In genomic region chr5:73810660-73811059, GRCm38 (mm10) we compare ENCODE assay signal across 19 mouse cellular contexts.
"Had no signal": no experiment of that assay in that cellular context is flagged by ENCODE, and none has a peak within 500 bp of the region (broad histone marks: within the 10 kb centered on the region; RNA-seq: fewer than 3 reads in every experiment).

No protein-coding gene starts in this region.

- H3K27ac ChIP-seq: intestine, embryonic 15.5 days; layer of hippocampus, adult 2 months; left cerebral cortex, adult 2 months; liver, embryonic 13.5 days; midbrain, embryonic 12.5 days; neural tube, embryonic 12.5 days; stomach, embryonic 15.5 days had no signal

- H3K9me3 ChIP-seq: intestine, embryonic 15.5 days; liver, embryonic 13.5 days; midbrain, embryonic 12.5 days; neural tube, embryonic 12.5 days; stomach, embryonic 15.5 days had no signal

- H3K4me2 ChIP-seq: intestine, embryonic 15.5 days; liver, embryonic 13.5 days; midbrain, embryonic 12.5 days; neural tube, embryonic 12.5 days; stomach, embryonic 15.5 days had no signal

- H3K36me3 ChIP-seq: intestine, embryonic 15.5 days; liver, embryonic 13.5 days; midbrain, embryonic 12.5 days; neural tube, embryonic 12.5 days; stomach, embryonic 15.5 days had no signal

- H3K27me3 ChIP-seq: intestine, embryonic 15.5 days; liver, embryonic 13.5 days; midbrain, embryonic 12.5 days; neural tube, embryonic 12.5 days; stomach, embryonic 15.5 days had no signal

- H3K4me1 ChIP-seq: intestine, embryonic 15.5 days; liver, embryonic 13.5 days; midbrain, embryonic 12.5 days; neural tube, embryonic 12.5 days; stomach, embryonic 15.5 days had no signal

- DNase-seq: kidney, adult 2 months; kidney, postnatal 14 days; layer of hippocampus, postnatal 36 days; liver, embryonic 13.5 days; lung, adult 2 months; lung, postnatal 14 days; lung, postnatal 4 days; retina, postnatal 1 day; right cerebral cortex, postnatal 25 days; spleen, adult 18-20 months; thymus, postnatal 25 days had no signal

- H3K9ac ChIP-seq: intestine, embryonic 15.5 days; liver, embryonic 13.5 days; midbrain, embryonic 12.5 days; neural tube, embryonic 12.5 days; stomach, embryonic 15.5 days had no signal

- ATAC-seq: intestine, embryonic 15.5 days; midbrain, embryonic 16.5 days had no signal

- H3K4me3 ChIP-seq: intestine, embryonic 15.5 days; layer of hippocampus, adult 2 months; left cerebral cortex, adult 2 months; liver, embryonic 13.5 days; midbrain, embryonic 12.5 days; myocyte; neural tube, embryonic 12.5 days; stomach, embryonic 15.5 days had no signal
